Mouse (Mus musculus): Measurements from ENCODE around the gene Psmd6. TPM values are rescaled to one million over a fixed set of nuclear protein-coding genes. Genes with fewer than 3 reads are reported as not detected.

Psmd6 gene
- polyA plus RNA-seq, 1 experiment from 2014 or later, result 288 TPM

GRCm38 (mm10) chr14:14083811-14084210, 37.0 kb downstream of the Psmd6 start:
- no peak overlapping the region for H3K9ac ChIP-seq
- H3K9me3 ChIP-seq, result no peaks in the 10 kb centered on the region
- H3K27ac ChIP-seq, result no peak overlapping the region
- H3K27me3 ChIP-seq (replicated peaks), result no peaks in the 10 kb centered on the region
- 93% methylated on average over 8 of the region's 8 CpGs for WGBS
- ATAC-seq (ENCODE audit: low FRiP score, low read depth), result no peak
- H3K4me2 ChIP-seq (replicated peaks), result no peak overlapping the region
- peaks cover 6% of the 10 kb centered on the region; the same call in 1 of the 2 replicates for H3K36me3 ChIP-seq
- H3K4me3 ChIP-seq, result no peak overlapping the region
- H3K4me1 ChIP-seq, result no peaks in the 10 kb centered on the region

- WGBS, result 92% methylated on average over 6 of the region's 6 CpGs
- Histone ChIP-seq H3K4me1 (no peaks in the 10 kb centered on the region), H3K27me3 (replicated peaks) (no peaks in the 10 kb centered on the region), H3K9me3 (no peaks in the 10 kb centered on the region), H3K4me3 (no peak overlapping the region), H3K4me2 (replicated peaks) (no peak overlapping the region), H3K36me3 (no peaks in the 10 kb centered on the region), H3K9ac (no peak overlapping the region), H3K27ac (no peak overlapping the region)
- no peak for ATAC-seq (ENCODE audit: low FRiP score, low read depth)
Observed at GRCm38 (mm10) chr14:14080604-14081194, 40.1 kb downstream of the Psmd6 start.

- WGBS, result 30% methylated on average over 4 of the region's 4 CpGs
- Histone ChIP-seq H3K9me3 (no peaks in the 10 kb centered on the region), H3K36me3 (no peaks in the 10 kb centered on the region), H3K9ac (no peak overlapping the region), H3K4me1 (peaks cover 34% of the 10 kb centered on the region), H3K27me3 (replicated peaks) (no peaks in the 10 kb centered on the region), H3K27ac (peak overlapping the region; percentile 32; the same call in 1 of the 2 replicates), H3K4me3 (no peak overlapping the region), H3K4me2 (replicated peaks) (no peak overlapping the region; the same call in 1 of the 2 replicates)
- no peak for ATAC-seq (ENCODE audit: low FRiP score, low read depth)
Observed at GRCm38 (mm10) chr14:14071456-14071855, 49.3 kb downstream of the Psmd6 start.

- peak overlapping the region; percentile 32; the same call in 1 of the 2 replicates for H3K27ac ChIP-seq
- H3K4me1 ChIP-seq, result peaks cover 34% of the 10 kb centered on the region
- H3K4me2 ChIP-seq (replicated peaks), result no peak overlapping the region; the same call in 1 of the 2 replicates
- H3K27me3 ChIP-seq (replicated peaks), result no peaks in the 10 kb centered on the region
- no peaks in the 10 kb centered on the region for H3K36me3 ChIP-seq
- ATAC-seq (ENCODE audit: low FRiP score, low read depth), result peak; percentile 91
- no peak overlapping the region for H3K4me3 ChIP-seq
- no peak overlapping the region for H3K9ac ChIP-seq
- no peaks in the 10 kb centered on the region for H3K9me3 ChIP-seq
- WGBS, result 11% methylated on average over 6 of the region's 6 CpGs
Observed at GRCm38 (mm10) chr14:14070541-14071315, 50.1 kb downstream of the Psmd6 start.

- H3K36me3 ChIP-seq, result no peaks in the 10 kb centered on the region
- H3K9ac ChIP-seq, result no peak overlapping the region
- H3K27ac ChIP-seq, result no peak overlapping the region
- H3K4me2 ChIP-seq (replicated peaks), result no peak overlapping the region
- H3K4me1 ChIP-seq, result peaks cover 42% of the 10 kb centered on the region
- H3K27me3 ChIP-seq (replicated peaks), result no peaks in the 10 kb centered on the region
- no peaks in the 10 kb centered on the region for H3K9me3 ChIP-seq
- H3K4me3 ChIP-seq, result no peak overlapping the region
- ATAC-seq (ENCODE audit: low FRiP score, low read depth), result no peak
- WGBS, result 50% methylated on average over 3 of the region's 3 CpGs
Observed at GRCm38 (mm10) chr14:14068553-14068952, 52.2 kb downstream of the Psmd6 start.

GRCm38 (mm10) chr14:14067648-14068472, 52.9 kb downstream of the Psmd6 start:
- no peak overlapping the region for H3K9ac ChIP-seq
- H3K27me3 ChIP-seq (replicated peaks), result no peaks in the 10 kb centered on the region
- H3K27ac ChIP-seq, result peak overlapping the region; percentile 26; the same call in 1 of the 2 replicates
- H3K36me3 ChIP-seq, result no peaks in the 10 kb centered on the region
- ATAC-seq (ENCODE audit: low FRiP score, low read depth), result no peak
- no peaks in the 10 kb centered on the region for H3K9me3 ChIP-seq
- WGBS, result 23% methylated on average over 10 of the region's 10 CpGs
- no peak overlapping the region for H3K4me3 ChIP-seq
- H3K4me2 ChIP-seq (replicated peaks), result peak overlapping the region; percentile 22; the same call in 1 of the 2 replicates
- peaks cover 46% of the 10 kb centered on the region for H3K4me1 ChIP-seq

GRCm38 (mm10) chr14:14066241-14066640, 54.5 kb downstream of the Psmd6 start:
- Histone ChIP-seq H3K4me1 (peaks cover 38% of the 10 kb centered on the region), H3K9ac (no peak overlapping the region), H3K4me3 (no peak overlapping the region), H3K4me2 (replicated peaks) (no peak overlapping the region), H3K27me3 (replicated peaks) (no peaks in the 10 kb centered on the region), H3K27ac (no peak overlapping the region), H3K36me3 (no peaks in the 10 kb centered on the region), H3K9me3 (no peaks in the 10 kb centered on the region)
- no peak for ATAC-seq (ENCODE audit: low FRiP score, low read depth)
- 76% methylated on average over 6 of the region's 6 CpGs for WGBS

GRCm38 (mm10) chr14:14065142-14065498, 55.7 kb downstream of the Psmd6 start:
- Histone ChIP-seq H3K27ac (no peak overlapping the region), H3K9me3 (no peaks in the 10 kb centered on the region), H3K4me2 (replicated peaks) (no peak overlapping the region), H3K36me3 (no peaks in the 10 kb centered on the region), H3K4me1 (peaks cover 27% of the 10 kb centered on the region), H3K9ac (no peak overlapping the region), H3K27me3 (replicated peaks) (no peaks in the 10 kb centered on the region), H3K4me3 (no peak overlapping the region)
- ATAC-seq (ENCODE audit: low FRiP score, low read depth), result no peak
- WGBS, result 43% methylated on average over 4 of the region's 4 CpGs

- ATAC-seq (ENCODE audit: low FRiP score, low read depth), result no peak
- no peaks in the 10 kb centered on the region for H3K27me3 ChIP-seq (replicated peaks)
- no peak overlapping the region for H3K9ac ChIP-seq
- H3K27ac ChIP-seq, result no peak overlapping the region
- WGBS, result 26% methylated on average over 5 of the region's 5 CpGs
- no peak overlapping the region for H3K4me3 ChIP-seq
- no peaks in the 10 kb centered on the region for H3K36me3 ChIP-seq
- no peak overlapping the region for H3K4me2 ChIP-seq (replicated peaks)
- no peaks in the 10 kb centered on the region for H3K9me3 ChIP-seq
- peaks cover 23% of the 10 kb centered on the region for H3K4me1 ChIP-seq
Observed at GRCm38 (mm10) chr14:14064486-14065141, 56.2 kb downstream of the Psmd6 start.

GRCm38 (mm10) chr14:14063382-14063781, 57.4 kb downstream of the Psmd6 start:
- Histone ChIP-seq H3K4me1 (peaks cover 23% of the 10 kb centered on the region), H3K9me3 (no peaks in the 10 kb centered on the region), H3K27ac (no peak overlapping the region), H3K9ac (no peak overlapping the region), H3K4me3 (no peak overlapping the region), H3K36me3 (no peaks in the 10 kb centered on the region), H3K27me3 (replicated peaks) (no peaks in the 10 kb centered on the region), H3K4me2 (replicated peaks) (no peak overlapping the region)
- ATAC-seq (ENCODE audit: low FRiP score, low read depth), result no peak
- WGBS, result 59% methylated on average over 5 of the region's 5 CpGs

- H3K36me3 ChIP-seq, result no peaks in the 10 kb centered on the region
- no peak overlapping the region for H3K9ac ChIP-seq
- ATAC-seq (ENCODE audit: low FRiP score, low read depth), result no peak
- H3K4me3 ChIP-seq, result no peak overlapping the region
- 68% methylated on average over 11 of the region's 11 CpGs for WGBS
- no peak overlapping the region for H3K4me2 ChIP-seq (replicated peaks)
- no peaks in the 10 kb centered on the region for H3K27me3 ChIP-seq (replicated peaks)
- no peak overlapping the region for H3K27ac ChIP-seq
- H3K4me1 ChIP-seq, result peaks cover 16% of the 10 kb centered on the region
- H3K9me3 ChIP-seq, result no peaks in the 10 kb centered on the region
Observed at GRCm38 (mm10) chr14:14062531-14063245, 58.1 kb downstream of the Psmd6 start.

All from neural tube, embryonic 12.5 days (tissue).